Mouse (Mus musculus) thymus, adult 2 months (tissue): ENCODE results near the gene Josd1.

ENCODE experiments used
- CTCF ChIP-seq: fragments of 200-500 bp; IDR thresholded peaks from 2 replicates; pipeline ENCODE4 v1.5.1; 2012; ENCODE audit warnings: mild to moderate bottlenecking, control low read depth, low read length, moderate library complexity, borderline replicate concordance; ENCODE audit not compliant: control insufficient read depth, poor library complexity, insufficient read depth; ENCODE audit errors: extremely low read depth
- POLR2A ChIP-seq: fragments of 200-500 bp; IDR thresholded peaks from 2 replicates; pipeline ENCODE4 v1.6.1; 2012; ENCODE audit warnings: mild to moderate bottlenecking, low read length, control low read depth, moderate library complexity; ENCODE audit not compliant: control insufficient read depth, poor library complexity, insufficient read depth; ENCODE audit errors: extremely low read depth

- no peak for TF ChIP-seq CTCF
- no peak for TF ChIP-seq POLR2A
Measured at GRCm38 (mm10) chr15:79728311-79728710, 40.6 kb upstream of the Josd1 start.
